Mouse (Mus musculus) neural tube, embryonic 14.5 days (tissue): ENCODE results near the gene H3f3b. TPM values are rescaled to one million over a fixed set of nuclear protein-coding genes. Genes with fewer than 3 reads are reported as not detected.

Experiments
- ATAC-seq: fragments of 200-750 bp; cut with Nextera tagmentation; 2 replicates; pipeline ENCODE4 v1.8.0; 2017; ENCODE audit warnings: low read depth, mild to moderate bottlenecking, moderate TSS enrichment, moderate library complexity
- H3K27ac ChIP-seq: fragments of 300-500 bp; sonication (generic); 2 replicates; pipeline ENCODE4 v1.5.1; 2014; ENCODE audit warnings: low read depth, mild to moderate bottlenecking, control low read depth, low read length, moderate library complexity, mixed read lengths
- H3K27me3 ChIP-seq: fragments of 300-500 bp; sonication (generic); 2 replicates; pipeline ENCODE4 v1.6.1; 2014; ENCODE audit warnings: low read length; ENCODE audit not compliant: control insufficient read depth, insufficient read depth
- H3K36me3 ChIP-seq: fragments of 300-500 bp; sonication (generic); 2 replicates; pipeline ENCODE4 v1.6.1; 2014; ENCODE audit warnings: low read length, mixed read lengths; ENCODE audit not compliant: control insufficient read depth, insufficient read depth
- H3K4me1 ChIP-seq: fragments of 300-500 bp; sonication (generic); 2 replicates; pipeline ENCODE4 v1.6.1; 2014; ENCODE audit warnings: low read length; ENCODE audit not compliant: control insufficient read depth, insufficient read depth
- H3K4me2 ChIP-seq: fragments of 300-500 bp; sonication (generic); 2 replicates; pipeline ENCODE4 v1.6.1; 2014; ENCODE audit warnings: mild to moderate bottlenecking, low read depth, low read length, control low read depth
- H3K4me3 ChIP-seq: fragments of 300-500 bp; sonication (generic); 2 replicates; pipeline ENCODE4 v1.5.1; 2014; ENCODE audit warnings: low read depth, low read length, control low read depth, mixed read lengths
- H3K9ac ChIP-seq: fragments of 300-500 bp; sonication (generic); replicated peaks from 2 replicates; pipeline ENCODE4 v1.6.1; 2014; ENCODE audit warnings: low read depth, mild to moderate bottlenecking, control low read depth, low read length, mixed read lengths
- H3K9me3 ChIP-seq: fragments of 300-500 bp; sonication (generic); 2 replicates; pipeline ENCODE4 v1.6.1; 2016; ENCODE audit warnings: low read length; ENCODE audit not compliant: control insufficient read depth
- WGBS: fragments of 180-500 bp; shearing (Covaris S2); extraction: QIAGEN DNeasy Blood & Tissue Kit; methylation state at CpG from one replicate; pipeline ENCODE4 v1.1.7; 2014; 5-methylcytosine and 5-hydroxymethylcytosine counted together
- polyA plus RNA-seq: library from polyadenylated mRNA; unstranded; fragments of >200 nt; fragmentation: Nextera tagmentation; extraction: Ambion mirVana; gene quantifications from 2 replicates; pipeline ENCODE4 v1.2.1, GENCODE M21; 2014

H3f3b gene
- polyA plus RNA-seq, 1 experiment from 2014 or later = 1,887 TPM

DNA sequence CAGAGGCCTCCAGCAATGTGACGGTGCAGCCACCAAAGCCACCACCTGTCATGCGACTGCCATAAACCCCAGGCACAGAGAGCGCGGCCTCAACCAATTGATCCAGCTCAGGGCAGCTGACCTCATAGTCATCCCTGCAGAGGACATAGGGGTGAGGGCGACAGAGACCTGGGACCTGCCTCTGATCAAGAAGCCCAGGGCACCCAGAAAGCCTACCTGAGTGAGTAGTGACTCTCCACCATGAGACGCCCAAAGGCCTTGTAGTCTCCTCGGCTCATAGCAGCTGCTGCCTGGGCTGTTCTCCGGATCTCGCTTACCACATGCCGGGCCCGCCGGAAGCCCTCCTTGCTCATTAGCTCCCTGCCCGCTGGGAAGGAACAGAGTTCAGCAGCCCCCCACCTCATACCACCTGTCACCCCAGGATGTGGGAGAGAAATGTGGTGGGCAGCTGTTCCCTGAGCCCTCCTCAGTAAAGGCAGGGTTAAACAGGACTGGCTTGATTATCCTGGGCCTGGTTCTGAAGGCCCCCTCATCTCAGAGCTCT is 18.9 kb downstream of the H3f3b start:
- Histone ChIP-seq H3K4me2 (no peak overlapping the region), H3K9me3 (no peaks in the 10 kb centered on the region), H3K27ac (no peak overlapping the region), H3K36me3 (no peaks in the 10 kb centered on the region), H3K27me3 (no peaks in the 10 kb centered on the region), H3K9ac (no peak overlapping the region), H3K4me1 (peaks cover 25% of the 10 kb centered on the region), H3K4me3 (no peak overlapping the region)
- ATAC-seq = no peak
- 77% methylated on average over 13 of the region's 13 CpGs for WGBS

DNA sequence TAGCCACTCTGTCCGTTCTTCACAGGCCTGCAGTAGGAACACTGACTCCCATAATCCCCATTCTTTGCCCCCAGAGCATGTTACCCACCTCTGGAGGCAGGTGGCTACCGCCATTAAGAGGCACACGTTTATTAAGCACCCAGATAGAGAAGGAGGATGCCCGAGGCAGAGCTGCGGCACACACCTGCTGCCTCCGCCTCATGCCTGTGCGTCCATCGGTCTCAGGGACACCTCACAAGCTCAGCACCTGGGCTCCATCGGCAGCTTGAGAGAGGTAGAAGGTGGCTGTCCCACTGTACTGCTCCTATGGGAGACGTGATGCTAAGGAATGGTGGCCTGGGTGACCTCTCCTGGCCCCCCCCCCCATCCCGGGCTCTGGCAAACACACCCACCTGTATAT is 19.4 kb downstream of the H3f3b start:
- Histone ChIP-seq H3K27ac (no peak overlapping the region), H3K4me1 (peaks cover 25% of the 10 kb centered on the region), H3K4me3 (no peak overlapping the region), H3K36me3 (no peaks in the 10 kb centered on the region), H3K4me2 (no peak overlapping the region), H3K9me3 (no peaks in the 10 kb centered on the region), H3K27me3 (no peaks in the 10 kb centered on the region), H3K9ac (no peak overlapping the region)
- no peak for ATAC-seq
- whole genome bisulfite sequencing = 84% methylated on average over 11 of the region's 11 CpGs

DNA sequence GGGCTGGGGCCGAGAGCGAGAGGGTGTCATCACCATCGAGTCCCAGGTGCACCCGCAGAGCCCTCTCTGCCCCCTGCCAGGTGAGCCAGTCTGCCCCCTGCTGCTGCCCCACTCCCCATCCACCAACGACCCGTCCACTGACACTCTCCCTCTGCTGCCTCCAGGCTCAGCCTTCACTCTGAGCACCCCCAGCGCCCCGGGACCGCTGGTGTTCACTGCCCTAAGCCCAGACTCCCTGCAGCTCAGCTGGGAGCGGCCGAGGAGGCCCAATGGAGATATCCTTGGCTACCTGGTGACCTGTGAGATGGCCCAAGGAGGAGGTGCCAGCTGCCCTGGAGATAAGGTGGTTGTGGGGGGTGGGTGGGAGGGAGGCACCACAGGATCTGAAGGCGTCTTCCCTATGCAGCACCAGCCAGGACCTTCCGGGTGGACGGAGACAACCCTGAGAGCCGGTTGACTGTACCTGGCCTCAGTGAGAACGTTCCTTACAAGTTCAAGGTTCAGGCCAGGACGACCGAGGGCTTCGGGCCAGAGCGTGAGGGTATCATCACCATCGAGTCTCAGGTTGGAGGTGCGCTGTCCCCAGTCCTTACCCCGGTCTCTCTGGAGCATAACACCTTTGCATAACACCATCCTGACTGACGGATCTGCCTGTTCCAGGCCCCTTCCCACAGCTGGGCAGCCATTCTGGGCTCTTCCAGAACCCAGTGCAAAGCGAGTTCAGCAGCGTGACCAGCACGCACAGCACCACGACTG is 20.5 kb downstream of the H3f3b start:
- Histone ChIP-seq H3K27ac (no peak overlapping the region), H3K4me3 (no peak overlapping the region), H3K4me1 (peaks cover 18% of the 10 kb centered on the region), H3K9me3 (no peaks in the 10 kb centered on the region), H3K36me3 (no peaks in the 10 kb centered on the region), H3K27me3 (no peaks in the 10 kb centered on the region), H3K4me2 (no peak overlapping the region), H3K9ac (no peak overlapping the region)
- no peak for ATAC-seq
- 87% methylated on average over 28 of the region's 28 CpGs for WGBS

DNA sequence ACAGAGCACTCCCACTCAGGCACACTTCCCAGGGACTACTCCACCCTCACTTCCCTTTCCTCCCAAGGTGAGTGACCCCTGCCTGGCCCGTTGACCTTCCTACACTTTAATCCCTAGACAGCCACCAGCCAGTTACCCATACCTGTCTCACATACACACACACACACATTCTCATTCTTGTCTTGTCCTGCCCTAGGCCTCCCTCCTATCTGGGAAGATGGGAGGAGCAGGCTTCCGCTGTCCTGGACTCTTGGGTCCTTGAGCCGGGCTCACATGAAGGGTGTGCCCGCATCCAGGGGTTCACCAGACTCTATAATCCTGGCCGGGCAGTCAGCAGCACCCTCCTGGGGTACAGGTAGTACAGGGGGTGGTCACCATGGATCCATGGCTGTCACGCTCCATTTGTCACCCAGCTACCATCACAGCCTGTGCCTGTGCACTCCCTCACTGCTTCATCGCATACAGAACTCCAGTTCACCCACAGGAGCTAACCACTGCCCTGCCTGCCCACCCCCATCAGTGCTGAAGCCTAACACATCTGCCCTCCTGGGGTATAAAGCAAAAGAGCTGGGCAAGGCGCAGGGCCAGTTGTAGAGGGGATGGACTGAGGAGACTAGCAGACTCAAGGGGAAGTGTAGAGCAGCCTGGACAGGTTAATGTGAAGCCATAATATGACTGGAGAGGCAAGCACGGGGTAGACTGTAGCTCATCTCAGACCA is 21.9 kb downstream of the H3f3b start:
- Histone ChIP-seq H3K36me3 (no peaks in the 10 kb centered on the region), H3K27ac (no peak overlapping the region), H3K4me3 (no peak overlapping the region), H3K27me3 (no peaks in the 10 kb centered on the region), H3K9ac (no peak overlapping the region), H3K9me3 (no peaks in the 10 kb centered on the region), H3K4me2 (no peak overlapping the region; the same call in 1 of the 2 replicates), H3K4me1 (peaks cover 13% of the 10 kb centered on the region)
- WGBS = 64% methylated on average over 9 of the region's 9 CpGs
- no peak for ATAC-seq

GRCm38 (mm10) chr11:116004840-116005700 is 22.7 kb downstream of the H3f3b start:
- Histone ChIP-seq H3K4me1 (peaks cover 13% of the 10 kb centered on the region), H3K4me2 (peak overlapping the region; percentile 50), H3K9me3 (no peaks in the 10 kb centered on the region), H3K27ac (peak overlapping the region; percentile 34; the same call in 1 of the 2 replicates), H3K36me3 (no peaks in the 10 kb centered on the region), H3K9ac (peak overlapping the region; percentile 45), H3K27me3 (no peaks in the 10 kb centered on the region), H3K4me3 (peak overlapping the region; percentile 21; the same call in 1 of the 2 replicates)
- ATAC-seq = peak; percentile 67
- WGBS = 6% methylated on average over 54 of the region's 54 CpGs

- Histone ChIP-seq H3K4me2 (peak overlapping the region; percentile 50), H3K36me3 (no peaks in the 10 kb centered on the region), H3K4me1 (peaks cover 13% of the 10 kb centered on the region), H3K27me3 (no peaks in the 10 kb centered on the region), H3K27ac (no peak overlapping the region; the same call in 1 of the 2 replicates), H3K9ac (peak overlapping the region; percentile 45; the same call in 1 of the 2 replicates), H3K4me3 (peak overlapping the region; percentile 21; the same call in 1 of the 2 replicates), H3K9me3 (no peaks in the 10 kb centered on the region)
- ATAC-seq = no peak
- WGBS = 35% methylated on average over 8 of the region's 8 CpGs
These were observed 23.5 kb downstream of the H3f3b start for GRCm38 (mm10) chr11:116004186-116004823.

DNA sequence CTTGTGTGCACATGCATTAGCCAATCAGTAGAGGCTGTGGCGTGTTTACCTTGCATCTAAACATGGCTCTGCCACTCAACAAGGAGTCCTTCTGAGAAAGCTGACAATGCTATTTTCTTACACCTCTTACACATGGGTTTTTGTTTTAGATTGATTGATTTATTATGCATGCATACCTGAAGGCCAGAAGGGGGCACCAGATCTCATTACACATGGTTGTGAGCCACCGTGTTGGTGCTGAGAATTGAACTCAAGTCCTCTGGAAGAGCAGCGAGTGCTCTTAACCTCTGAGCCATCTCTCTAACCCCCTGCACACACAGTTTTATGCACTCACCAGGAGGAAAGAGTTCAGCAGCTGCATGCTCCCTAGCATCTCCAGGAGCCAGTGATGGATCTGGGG is 24.9 kb downstream of the H3f3b start:
- no peak overlapping the region for H3K27ac ChIP-seq
- no peak for ATAC-seq
- H3K27me3 ChIP-seq = no peaks in the 10 kb centered on the region
- no peaks in the 10 kb centered on the region for H3K9me3 ChIP-seq
- peaks cover 13% of the 10 kb centered on the region for H3K4me1 ChIP-seq
- H3K9ac ChIP-seq = no peak overlapping the region
- H3K36me3 ChIP-seq = no peaks in the 10 kb centered on the region
- no peak overlapping the region for H3K4me3 ChIP-seq
- 82% methylated on average over 3 of the region's 3 CpGs for WGBS
- no peak overlapping the region for H3K4me2 ChIP-seq

DNA sequence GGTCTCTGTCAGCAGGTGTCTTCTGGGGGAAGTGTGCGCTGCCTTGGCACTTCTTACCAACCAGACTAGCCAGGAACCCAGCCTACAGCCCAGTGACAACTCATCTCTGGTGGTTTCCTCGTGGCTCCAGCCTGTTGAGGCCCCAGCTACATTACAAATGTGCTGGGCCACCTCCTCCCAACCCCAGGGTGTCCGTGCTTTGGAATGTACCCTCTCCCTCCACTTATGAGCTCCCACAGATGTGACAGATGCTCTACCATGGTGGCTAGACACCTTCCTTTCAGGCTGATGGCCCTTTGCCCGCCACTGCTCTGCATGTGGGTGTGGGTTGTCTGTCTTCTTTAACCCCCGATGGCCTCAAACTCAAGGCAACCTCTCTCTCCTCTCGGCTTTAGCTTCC is 26.0 kb downstream of the H3f3b start:
- H3K4me1 ChIP-seq = peaks cover 13% of the 10 kb centered on the region
- no peak overlapping the region for H3K4me2 ChIP-seq
- no peak overlapping the region for H3K9ac ChIP-seq
- H3K9me3 ChIP-seq = no peaks in the 10 kb centered on the region
- H3K27ac ChIP-seq = no peak overlapping the region
- no peaks in the 10 kb centered on the region for H3K36me3 ChIP-seq
- no peaks in the 10 kb centered on the region for H3K27me3 ChIP-seq
- WGBS = 71% methylated on average over 6 of the region's 6 CpGs
- no peak for ATAC-seq
- no peak overlapping the region for H3K4me3 ChIP-seq
